Mouse (Mus musculus): ENCODE results near the gene Kmt2b. TPM values are rescaled to one million over a fixed set of nuclear protein-coding genes. Genes with fewer than 3 reads are reported as not detected.

The Kmt2b gene
- polyA plus RNA-seq, 1 experiment from 2014 or later, result 10.4 TPM

DNA sequence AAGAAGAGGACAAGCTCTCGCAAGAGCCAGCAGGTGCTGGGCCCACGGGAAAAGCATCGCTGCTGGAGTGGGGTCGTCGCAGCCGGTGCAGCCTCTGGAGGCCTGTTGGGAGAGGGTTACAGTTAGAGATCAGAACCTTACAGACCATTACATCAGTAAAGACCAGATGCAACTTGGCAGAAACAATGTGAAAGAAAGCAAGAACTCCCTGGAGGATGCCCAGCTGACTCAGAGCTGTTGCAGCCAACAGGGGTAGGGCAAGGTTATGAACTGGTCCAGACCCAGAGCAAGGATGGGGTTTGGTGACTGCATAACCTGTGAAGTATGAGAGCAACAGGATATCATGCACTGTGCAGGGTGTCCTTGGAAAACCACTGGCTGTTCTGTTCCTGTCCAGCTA, 64.0 kb downstream of the Kmt2b start:
- Histone ChIP-seq H3K27me3 (no peaks in the 10 kb centered on the region), H3K9me3 (no peaks in the 10 kb centered on the region), H3K9ac (replicated peaks) (no peak overlapping the region), H3K4me2 (replicated peaks) (no peak overlapping the region), H3K4me3 (no peak overlapping the region), H3K4me1 (peaks cover 18% of the 10 kb centered on the region; the same call in 1 of the 2 replicates), H3K36me3 (peaks cover 65% of the 10 kb centered on the region), H3K27ac (replicated peaks) (no peak overlapping the region)
- ATAC-seq (replicated peaks), result no peak
- 86% methylated on average over 6 of the region's 6 CpGs for WGBS

DNA sequence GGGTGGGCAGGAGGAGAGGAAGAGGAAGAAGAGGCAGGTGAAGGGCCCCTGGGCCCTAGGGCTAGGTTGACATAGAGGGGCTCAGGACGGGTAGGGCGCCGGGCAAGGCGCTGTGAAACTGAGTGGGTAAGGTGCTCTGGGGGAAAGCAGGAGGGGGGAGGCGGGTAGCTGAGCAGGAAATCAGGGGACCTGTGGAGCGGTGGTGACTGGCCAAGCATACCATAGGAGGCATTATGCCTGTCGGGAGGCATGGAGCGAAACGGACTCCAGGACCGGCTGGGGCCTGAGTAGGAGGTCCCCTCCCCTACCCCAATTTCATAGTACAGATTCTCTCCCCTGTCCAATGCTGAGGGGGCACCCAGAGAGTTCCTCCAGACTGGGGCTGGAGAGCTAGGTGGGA, 65.7 kb downstream of the Kmt2b start:
- Histone ChIP-seq H3K4me1 (peaks cover 18% of the 10 kb centered on the region; the same call in 1 of the 2 replicates), H3K9me3 (no peaks in the 10 kb centered on the region), H3K9ac (replicated peaks) (no peak overlapping the region), H3K4me2 (replicated peaks) (no peak overlapping the region), H3K27ac (replicated peaks) (no peak overlapping the region), H3K36me3 (peaks cover 49% of the 10 kb centered on the region), H3K4me3 (no peak overlapping the region), H3K27me3 (no peaks in the 10 kb centered on the region)
- WGBS, result 86% methylated on average over 10 of the region's 10 CpGs
- no peak for ATAC-seq (replicated peaks)

DNA sequence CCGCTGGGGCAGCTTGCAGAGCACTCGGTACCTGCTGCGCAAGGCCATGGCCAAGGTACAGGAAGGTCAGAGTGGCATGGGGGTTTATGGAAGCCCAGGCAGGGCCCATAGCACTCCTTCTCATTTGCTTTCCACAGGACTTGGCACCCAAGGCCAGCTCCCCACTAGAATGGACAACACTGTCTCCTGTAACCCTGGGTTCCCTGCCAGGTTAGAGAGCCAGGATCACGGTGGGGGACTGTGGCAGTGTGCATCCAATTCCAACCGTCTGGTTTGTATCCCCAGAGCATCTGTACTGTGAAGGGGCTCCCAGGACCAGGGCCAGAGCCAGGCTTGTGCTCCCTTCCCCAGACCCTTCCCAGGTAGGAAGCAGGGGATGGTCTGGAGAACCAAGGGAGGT, 67.7 kb downstream of the Kmt2b start:
- Histone ChIP-seq H3K4me2 (replicated peaks) (no peak overlapping the region), H3K4me3 (no peak overlapping the region), H3K4me1 (peaks cover 10% of the 10 kb centered on the region; the same call in 1 of the 2 replicates), H3K27me3 (no peaks in the 10 kb centered on the region), H3K9ac (replicated peaks) (no peak overlapping the region), H3K9me3 (no peaks in the 10 kb centered on the region), H3K27ac (replicated peaks) (no peak overlapping the region), H3K36me3 (peaks cover 29% of the 10 kb centered on the region)
- no peak for ATAC-seq (replicated peaks)
- 64% methylated on average over 5 of the region's 5 CpGs for WGBS

DNA sequence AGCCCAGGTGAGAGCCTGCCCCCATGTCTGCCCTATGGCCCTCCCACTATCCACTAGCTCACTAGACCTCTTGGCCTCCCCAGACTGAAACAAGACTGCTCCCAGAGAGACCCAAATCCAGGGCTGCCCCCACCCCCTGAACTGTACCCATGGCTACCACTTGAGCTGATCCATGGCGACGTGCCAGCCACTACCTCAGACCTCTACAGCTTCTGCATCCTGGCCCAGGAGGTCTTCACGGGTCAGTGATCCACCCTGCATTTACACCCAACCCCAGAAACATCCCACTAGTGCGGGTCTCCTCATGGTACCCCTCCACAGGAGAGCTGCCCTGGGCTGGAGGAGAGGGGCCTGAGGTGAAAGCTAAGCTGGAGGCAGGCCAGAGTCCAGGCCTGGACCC, 68.1 kb downstream of the Kmt2b start:
- Histone ChIP-seq H3K27me3 (no peaks in the 10 kb centered on the region), H3K4me1 (peaks cover 10% of the 10 kb centered on the region; the same call in 1 of the 2 replicates), H3K4me2 (replicated peaks) (no peak overlapping the region), H3K4me3 (no peak overlapping the region), H3K9me3 (no peaks in the 10 kb centered on the region), H3K36me3 (peaks cover 24% of the 10 kb centered on the region), H3K9ac (replicated peaks) (no peak overlapping the region), H3K27ac (replicated peaks) (no peak overlapping the region)
- ATAC-seq (replicated peaks), result 0 out of 2 replicates have a peak, but pooled peaks have one; percentile 18
- WGBS, result 61% methylated on average over 4 of the region's 4 CpGs

Small RNA genes within 50 kb of the gene (microRNA-seq; reads per million reads assigned to microRNA genes)
- not detected for gene Gm38670
- gene Mir3569, result not detected

Other genes with a start within 250 kb of the Kmt2b start
- gene Lrfn3, start 226.0 kb downstream of the Kmt2b start, polyA plus RNA-seq (2015; fragmentation: Nextera tagmentation; extraction: Ambion mirVana), result 11.2 and 12.3 TPM in 2 replicates
- 22.5 and 24.3 TPM in 2 replicates for gene Tyrobp, start 175.0 kb downstream of the Kmt2b start, polyA plus RNA-seq (2015; fragmentation: Nextera tagmentation; extraction: Ambion mirVana)
- gene Hcst, start 168.9 kb downstream of the Kmt2b start, polyA plus RNA-seq (2015; fragmentation: Nextera tagmentation; extraction: Ambion mirVana), result not detected in 2 replicates
- 1.9 TPM in 2 replicates for gene Nfkbid, start 167.0 kb downstream of the Kmt2b start, polyA plus RNA-seq (2015; fragmentation: Nextera tagmentation; extraction: Ambion mirVana)
- gene Aplp1, start 143.2 kb downstream of the Kmt2b start, polyA plus RNA-seq (2015; fragmentation: Nextera tagmentation; extraction: Ambion mirVana), result 544 and 608 TPM in 2 replicates
- 0.20 and 0.47 TPM in 2 replicates for gene Kirrel2, start 131.0 kb downstream of the Kmt2b start, polyA plus RNA-seq (2015; fragmentation: Nextera tagmentation; extraction: Ambion mirVana)
- gene Nphs1, start 130.4 kb downstream of the Kmt2b start, polyA plus RNA-seq (2015; fragmentation: Nextera tagmentation; extraction: Ambion mirVana), result 0.23 TPM in 1 of 2 replicates, not detected in the other
- gene Prodh2, start 95.1 kb downstream of the Kmt2b start, polyA plus RNA-seq (2015; fragmentation: Nextera tagmentation; extraction: Ambion mirVana), result not detected in 2 replicates
- 115 and 121 TPM in 2 replicates for gene Arhgap33, start 53.7 kb downstream of the Kmt2b start, polyA plus RNA-seq (2015; fragmentation: Nextera tagmentation; extraction: Ambion mirVana)
- gene Hspb6, start 36.5 kb downstream of the Kmt2b start, polyA plus RNA-seq (2015; fragmentation: Nextera tagmentation; extraction: Ambion mirVana), result 9.3 and 10.4 TPM in 2 replicates
- gene Proser3, start 36.4 kb downstream of the Kmt2b start, polyA plus RNA-seq (2015; fragmentation: Nextera tagmentation; extraction: Ambion mirVana), result 12.3 and 13.9 TPM in 2 replicates
- 58.9 and 63.3 TPM in 2 replicates for gene Lin37, start 28.9 kb downstream of the Kmt2b start, polyA plus RNA-seq (2015; fragmentation: Nextera tagmentation; extraction: Ambion mirVana)
- gene U2af1l4, start 25.4 kb downstream of the Kmt2b start, polyA plus RNA-seq (2015; fragmentation: Nextera tagmentation; extraction: Ambion mirVana), result 118 and 122 TPM in 2 replicates
- gene Gm49396, start 25.4 kb downstream of the Kmt2b start, polyA plus RNA-seq (2015; fragmentation: Nextera tagmentation; extraction: Ambion mirVana), result 21.7 and 22.7 TPM in 2 replicates
- gene Psenen, start 25.1 kb downstream of the Kmt2b start, polyA plus RNA-seq (2015; fragmentation: Nextera tagmentation; extraction: Ambion mirVana), result 131 and 138 TPM in 2 replicates
- gene Igflr1, start 23.3 kb downstream of the Kmt2b start, polyA plus RNA-seq (2015; fragmentation: Nextera tagmentation; extraction: Ambion mirVana), result 6.3 and 6.6 TPM in 2 replicates
- gene Zbtb32, start 10.2 kb upstream of the Kmt2b start, polyA plus RNA-seq (2015; fragmentation: Nextera tagmentation; extraction: Ambion mirVana), result 0.33 and 0.50 TPM in 2 replicates
- gene Upk1a, start 24.1 kb upstream of the Kmt2b start, polyA plus RNA-seq (2015; fragmentation: Nextera tagmentation; extraction: Ambion mirVana), result 0.11 and 0.47 TPM in 2 replicates
- 899 and 915 TPM in 2 replicates for gene Cox6b1, start 37.4 kb upstream of the Kmt2b start, polyA plus RNA-seq (2015; fragmentation: Nextera tagmentation; extraction: Ambion mirVana)
- gene Etv2, start 47.1 kb upstream of the Kmt2b start, polyA plus RNA-seq (2015; fragmentation: Nextera tagmentation; extraction: Ambion mirVana), result not detected in 2 replicates
- gene Rbm42, start 61.6 kb upstream of the Kmt2b start, polyA plus RNA-seq (2015; fragmentation: Nextera tagmentation; extraction: Ambion mirVana), result 167 and 169 TPM in 2 replicates
- 36.2 and 38.3 TPM in 2 replicates for gene Haus5, start 76.3 kb upstream of the Kmt2b start, polyA plus RNA-seq (2015; fragmentation: Nextera tagmentation; extraction: Ambion mirVana)
- gene Pmis2, start 82.9 kb upstream of the Kmt2b start, polyA plus RNA-seq (2015; fragmentation: Nextera tagmentation; extraction: Ambion mirVana), result not detected in 2 replicates
- gene 2200002J24Rik, start 110.2 kb upstream of the Kmt2b start, polyA plus RNA-seq (2015; fragmentation: Nextera tagmentation; extraction: Ambion mirVana), result not detected in 2 replicates
- gene Atp4a, start 123.5 kb upstream of the Kmt2b start, polyA plus RNA-seq (2015; fragmentation: Nextera tagmentation; extraction: Ambion mirVana), result 1.1 and 1.9 TPM in 2 replicates
- 197 and 199 TPM in 2 replicates for gene Tmem147, start 140.8 kb upstream of the Kmt2b start, polyA plus RNA-seq (2015; fragmentation: Nextera tagmentation; extraction: Ambion mirVana)
- 1.1 TPM in 2 replicates for gene Gapdhs, start 155.0 kb upstream of the Kmt2b start, polyA plus RNA-seq (2015; fragmentation: Nextera tagmentation; extraction: Ambion mirVana)
- gene Sbsn, start 162.7 kb upstream of the Kmt2b start, polyA plus RNA-seq (2015; fragmentation: Nextera tagmentation; extraction: Ambion mirVana), result 1.6 and 2.0 TPM in 2 replicates
- 0.26 and 0.74 TPM in 2 replicates for gene Dmkn, start 175.0 kb upstream of the Kmt2b start, polyA plus RNA-seq (2015; fragmentation: Nextera tagmentation; extraction: Ambion mirVana)
- gene Krtdap, start 199.2 kb upstream of the Kmt2b start, polyA plus RNA-seq (2015; fragmentation: Nextera tagmentation; extraction: Ambion mirVana), result 1.3 TPM in 1 of 2 replicates, not detected in the other
- gene Ffar2, start 235.0 kb upstream of the Kmt2b start, polyA plus RNA-seq (2015; fragmentation: Nextera tagmentation; extraction: Ambion mirVana), result 0.17 and 0.24 TPM in 2 replicates